Mouse (Mus musculus): ENCODE data around the gene Nono. TPM values are rescaled to one million over a fixed set of nuclear protein-coding genes. Genes with fewer than 3 reads are reported as not detected.
A peak's percentile ranks its signal among the peaks of the same experiment; 100 is the strongest.

Nono gene
- polyA plus RNA-seq, 1 experiment from 2014 or later = 117 TPM

DNA sequence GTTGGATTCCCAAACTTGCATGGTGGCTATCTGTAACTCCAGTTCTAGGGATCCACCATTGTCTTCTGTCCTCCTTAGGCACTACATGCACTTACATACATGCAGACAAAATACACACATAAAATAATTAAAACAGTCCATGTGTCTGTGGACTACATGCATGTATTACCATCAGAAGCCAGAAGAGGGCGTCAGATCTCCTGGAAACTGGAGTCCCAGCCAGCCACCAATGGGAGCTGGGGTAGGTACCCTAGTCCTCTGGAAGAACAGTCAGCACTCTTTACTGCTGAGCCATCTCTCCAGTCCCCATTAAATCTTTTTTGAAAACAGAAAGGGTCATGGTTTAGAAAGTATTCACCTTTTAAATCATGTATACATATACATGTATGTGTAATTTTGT is 1.3 kb upstream of the Nono start:
- Histone ChIP-seq H3K27ac (ENCODE audit: low read length) (no peak overlapping the region), H3K27me3 (replicated peaks; ENCODE audit: insufficient read depth, low read length) (no peaks in the 10 kb centered on the region), H3K4me2 (replicated peaks; ENCODE audit: low read depth, low read length) (no peak overlapping the region), H3K9ac (replicated peaks; ENCODE audit: low read depth) (no peak overlapping the region), H3K4me1 (ENCODE audit: insufficient read depth, low read depth, low read length) (no peaks in the 10 kb centered on the region), H3K36me3 (ENCODE audit: insufficient read depth, low read length) (no peaks in the 10 kb centered on the region), H3K9me3 (ENCODE audit: low read length) (no peaks in the 10 kb centered on the region), H3K4me3 (ENCODE audit: low read depth, low read length) (no peak overlapping the region)
- 0% methylated on average over 1 of the region's 1 CpGs for WGBS
- ATAC-seq (no peak), DNase-seq (ENCODE audit: low spot score) (no peak)
- TF ChIP-seq EP300 (IDR thresholded peaks at IDR 0.05) (no peak), CTCF (IDR thresholded peaks at IDR 0.05) (peak; percentile 52)

DNA sequence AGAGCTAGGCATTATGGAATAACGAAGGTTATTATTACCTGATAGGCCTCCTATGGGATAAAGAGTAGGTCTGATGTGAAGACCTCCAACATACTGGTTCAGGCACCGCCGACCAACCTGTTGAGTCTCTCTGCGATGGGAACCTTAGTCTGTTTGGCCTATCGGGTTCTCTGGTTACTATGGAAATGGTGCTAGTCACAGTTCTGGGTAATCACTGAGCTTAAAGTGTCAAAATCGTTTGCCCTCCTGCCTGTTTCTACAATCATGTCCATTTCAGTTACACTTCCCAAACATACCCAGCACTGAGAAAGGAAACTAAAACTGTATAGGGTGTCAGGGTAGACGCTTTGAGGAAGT is 355 bp upstream of the Nono start:
- H3K4me3 ChIP-seq (ENCODE audit: low read depth, low read length) = peak overlapping the region; percentile 61
- no peak for TF ChIP-seq CTCF (IDR thresholded peaks at IDR 0.05)
- no peak for TF ChIP-seq EP300 (IDR thresholded peaks at IDR 0.05)
- peak overlapping the region; percentile 94 for H3K27ac ChIP-seq (ENCODE audit: low read length)
- no peak for DNase-seq (ENCODE audit: low spot score)
- no peak overlapping the region for H3K9ac ChIP-seq (replicated peaks; ENCODE audit: low read depth)
- no peak for ATAC-seq
- peak overlapping the region; percentile 40 for H3K4me2 ChIP-seq (replicated peaks; ENCODE audit: low read depth, low read length)
- no peaks in the 10 kb centered on the region for H3K27me3 ChIP-seq (replicated peaks; ENCODE audit: insufficient read depth, low read length)
- H3K9me3 ChIP-seq (ENCODE audit: low read length) = no peaks in the 10 kb centered on the region
- no peaks in the 10 kb centered on the region for H3K36me3 ChIP-seq (ENCODE audit: insufficient read depth, low read length)
- H3K4me1 ChIP-seq (ENCODE audit: insufficient read depth, low read depth, low read length) = no peaks in the 10 kb centered on the region
- 22% methylated on average over 7 of the region's 7 CpGs for WGBS

DNA sequence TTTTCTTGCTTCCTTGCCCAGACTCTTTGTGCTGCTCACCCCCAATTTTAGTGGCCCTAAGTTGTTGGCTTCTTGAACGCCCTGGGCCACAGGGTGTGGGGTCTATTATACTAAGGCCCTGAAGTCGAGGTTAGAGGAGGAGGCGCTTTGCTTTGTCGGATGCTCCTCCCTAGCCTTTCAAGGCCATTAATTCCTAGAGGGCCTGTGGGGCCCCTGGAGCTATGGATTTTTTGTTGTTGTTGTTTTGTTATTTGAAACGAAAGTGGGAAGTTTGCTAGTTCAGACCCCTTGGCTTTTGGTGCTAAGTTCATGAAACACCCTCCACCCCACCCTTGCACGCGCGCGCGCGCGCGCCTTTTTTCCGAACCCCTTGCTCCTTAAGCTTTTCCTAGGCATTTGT is 858 bp downstream of the Nono start:
- no peak for TF ChIP-seq EP300 (IDR thresholded peaks at IDR 0.05)
- TF ChIP-seq CTCF (IDR thresholded peaks at IDR 0.05) = no peak
- DNase-seq (ENCODE audit: low spot score) (peak; percentile 49), ATAC-seq (peak; percentile 34)
- Histone ChIP-seq H3K27me3 (replicated peaks; ENCODE audit: insufficient read depth, low read length) (no peaks in the 10 kb centered on the region), H3K4me1 (ENCODE audit: insufficient read depth, low read depth, low read length) (no peaks in the 10 kb centered on the region), H3K36me3 (ENCODE audit: insufficient read depth, low read length) (no peaks in the 10 kb centered on the region), H3K4me3 (ENCODE audit: low read depth, low read length) (peak overlapping the region; percentile 61), H3K4me2 (replicated peaks; ENCODE audit: low read depth, low read length) (peak overlapping the region; percentile 55), H3K27ac (ENCODE audit: low read length) (peak overlapping the region; percentile 91), H3K9me3 (ENCODE audit: low read length) (no peaks in the 10 kb centered on the region), H3K9ac (replicated peaks; ENCODE audit: low read depth) (peak overlapping the region; percentile 78)
- WGBS = 11% methylated on average over 13 of the region's 14 CpGs

DNA sequence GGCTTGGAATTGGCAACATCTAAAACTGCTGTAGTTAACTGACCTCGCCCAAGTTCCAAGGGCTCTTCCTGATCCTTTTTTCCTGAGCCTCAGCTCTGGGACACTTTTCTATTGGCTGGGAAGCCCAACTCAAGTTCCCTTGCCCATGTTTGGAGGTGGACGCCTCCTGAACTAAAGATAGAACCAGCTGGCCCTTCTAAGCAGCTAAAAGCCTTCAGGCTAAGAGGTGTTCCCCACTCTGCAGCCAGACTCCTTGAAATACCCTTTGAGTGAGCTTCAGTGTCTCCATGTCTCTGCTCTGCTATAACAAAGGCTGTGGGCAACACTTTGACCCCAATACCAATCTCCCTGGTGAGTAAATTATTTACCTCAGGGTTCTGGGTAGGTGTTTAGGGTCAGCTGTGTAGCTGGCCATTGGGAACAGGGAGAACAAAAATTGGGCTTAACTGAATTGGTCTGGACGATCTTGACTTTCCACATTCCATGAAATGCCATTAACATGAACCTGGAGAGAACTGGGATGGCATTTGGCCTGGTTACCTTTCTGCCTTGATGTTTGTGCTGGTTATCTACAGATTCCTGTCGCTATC is 19.9 kb downstream of the Nono start, which contains the start of gene Itgb1bp2:
Itgb1bp2 (plus strand) TSS at position 203 of the 590 bp plus-strand sequence.
- no peaks in the 10 kb centered on the region for H3K27me3 ChIP-seq (replicated peaks; ENCODE audit: insufficient read depth, low read length)
- no peaks in the 10 kb centered on the region for H3K36me3 ChIP-seq (ENCODE audit: insufficient read depth, low read length)
- 52% methylated on average over 4 of the region's 4 CpGs for WGBS
- ATAC-seq (peak; percentile 26; the same call in 1 of the 2 replicates), DNase-seq (ENCODE audit: low spot score) (peak; percentile 5)
- H3K9ac ChIP-seq (replicated peaks; ENCODE audit: low read depth) = no peak within 1 kb of the TSS
- H3K4me3 ChIP-seq (ENCODE audit: low read depth, low read length) = no peak within 1 kb of the TSS
- H3K9me3 ChIP-seq (ENCODE audit: low read length) = no peaks in the 10 kb centered on the region
- no peak within 1 kb of the TSS for H3K27ac ChIP-seq (ENCODE audit: low read length)
- H3K4me2 ChIP-seq (replicated peaks; ENCODE audit: low read depth, low read length) = no peak within 1 kb of the TSS
- no peaks in the 10 kb centered on the region for H3K4me1 ChIP-seq (ENCODE audit: insufficient read depth, low read depth, low read length)
- TF ChIP-seq EP300 (IDR thresholded peaks at IDR 0.05) (no peak), CTCF (IDR thresholded peaks at IDR 0.05) (no peak)

DNA sequence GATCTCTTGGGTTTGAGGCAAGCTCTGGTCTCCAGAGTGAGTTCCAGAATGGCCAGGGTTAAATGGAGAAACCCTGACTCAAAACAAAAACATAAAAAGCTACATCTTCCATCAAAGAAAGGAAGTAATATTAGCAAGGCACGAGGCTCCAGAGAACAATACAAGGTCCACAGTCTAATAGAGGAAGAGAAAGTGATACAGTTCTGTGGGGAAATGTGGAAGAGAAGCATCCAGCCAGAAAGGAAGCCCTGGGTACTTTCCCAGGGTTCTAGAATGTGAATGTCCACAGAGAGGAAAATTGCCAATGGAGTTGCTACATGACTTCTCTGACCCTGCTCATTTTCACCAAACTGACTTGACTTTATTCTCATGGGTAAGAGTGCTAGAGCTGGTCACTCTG is 22.0 kb downstream of the Nono start:
- TF ChIP-seq EP300 (IDR thresholded peaks at IDR 0.05) (no peak), CTCF (IDR thresholded peaks at IDR 0.05) (no peak)

DNA sequence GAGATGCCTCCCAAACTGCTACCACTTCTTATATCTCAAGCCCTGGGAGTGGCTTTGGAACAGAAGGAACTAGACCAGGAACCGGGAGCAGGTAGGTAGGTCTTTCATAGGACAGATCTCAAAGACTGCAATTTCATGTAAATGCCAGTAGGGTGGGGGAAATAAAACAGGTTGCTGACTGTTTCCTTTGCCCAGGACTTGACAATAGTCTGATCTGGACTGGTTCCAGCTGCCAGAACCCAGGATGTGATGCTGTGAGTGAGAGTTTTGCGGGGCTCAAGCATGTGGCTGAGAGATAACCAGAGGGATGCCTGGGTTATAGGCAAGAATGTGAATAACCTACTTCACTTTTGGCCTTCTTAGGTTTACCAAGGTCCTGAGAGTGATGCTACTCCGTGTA is 22.5 kb downstream of the Nono start:
- no peaks in the 10 kb centered on the region for H3K36me3 ChIP-seq (ENCODE audit: insufficient read depth, low read length)
- no peaks in the 10 kb centered on the region for H3K9me3 ChIP-seq (ENCODE audit: low read length)
- TF ChIP-seq CTCF (IDR thresholded peaks at IDR 0.05) = no peak
- TF ChIP-seq EP300 (IDR thresholded peaks at IDR 0.05) = no peak
- no peak overlapping the region for H3K27ac ChIP-seq (ENCODE audit: low read length)
- H3K9ac ChIP-seq (replicated peaks; ENCODE audit: low read depth) = no peak overlapping the region
- H3K4me3 ChIP-seq (ENCODE audit: low read depth, low read length) = no peak overlapping the region
- WGBS = 78% methylated on average over 3 of the region's 3 CpGs
- H3K4me1 ChIP-seq (ENCODE audit: insufficient read depth, low read depth, low read length) = no peaks in the 10 kb centered on the region
- ATAC-seq = no peak
- H3K27me3 ChIP-seq (replicated peaks; ENCODE audit: insufficient read depth, low read length) = no peaks in the 10 kb centered on the region
- DNase-seq (ENCODE audit: low spot score) = peak; percentile 5
- no peak overlapping the region for H3K4me2 ChIP-seq (replicated peaks; ENCODE audit: low read depth, low read length)

More for the DNA sequence above, 22.0 kb downstream of the Nono start:
- H3K27ac ChIP-seq (ENCODE audit: low read length) = no peak overlapping the region
- H3K4me2 ChIP-seq (replicated peaks; ENCODE audit: low read depth, low read length) = no peak overlapping the region
- H3K9ac ChIP-seq (replicated peaks; ENCODE audit: low read depth) = no peak overlapping the region
- ATAC-seq (no peak), DNase-seq (ENCODE audit: low spot score) (no peak)
- H3K27me3 ChIP-seq (replicated peaks; ENCODE audit: insufficient read depth, low read length) = no peaks in the 10 kb centered on the region
- no peak overlapping the region for H3K4me3 ChIP-seq (ENCODE audit: low read depth, low read length)
- no peaks in the 10 kb centered on the region for H3K4me1 ChIP-seq (ENCODE audit: insufficient read depth, low read depth, low read length)
- H3K36me3 ChIP-seq (ENCODE audit: insufficient read depth, low read length) = no peaks in the 10 kb centered on the region
- WGBS = 36% methylated on average over 1 of the region's 1 CpGs
- no peaks in the 10 kb centered on the region for H3K9me3 ChIP-seq (ENCODE audit: low read length)

DNA sequence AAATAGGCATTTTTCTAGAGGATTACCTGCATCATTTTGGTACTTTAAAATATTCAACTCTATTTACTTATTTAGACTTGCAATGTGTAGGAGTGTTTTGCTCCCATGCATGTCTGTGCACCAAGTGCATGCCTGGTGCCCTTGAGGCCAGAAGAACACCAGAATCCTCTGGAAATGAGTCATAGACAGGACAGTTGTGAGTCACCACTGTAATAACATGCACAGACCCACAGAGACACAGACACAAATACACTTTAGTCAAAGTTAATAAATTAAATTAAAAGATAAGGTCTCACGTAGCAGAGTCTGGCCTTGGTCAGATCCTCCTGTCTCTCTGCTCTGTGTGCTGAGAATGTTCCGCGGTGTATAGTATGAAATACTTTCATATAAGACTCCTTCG is 43.1 kb downstream of the Nono start:
- WGBS = 91% methylated on average over 4 of the region's 4 CpGs
- H3K27ac ChIP-seq (ENCODE audit: low read length) = no peak overlapping the region
- no peak overlapping the region for H3K4me2 ChIP-seq (replicated peaks; ENCODE audit: low read depth, low read length)
- no peaks in the 10 kb centered on the region for H3K4me1 ChIP-seq (ENCODE audit: insufficient read depth, low read depth, low read length)
- no peak overlapping the region for H3K9ac ChIP-seq (replicated peaks; ENCODE audit: low read depth)
- ATAC-seq = no peak
- no peak for TF ChIP-seq CTCF (IDR thresholded peaks at IDR 0.05)
- no peak for TF ChIP-seq EP300 (IDR thresholded peaks at IDR 0.05)
- H3K4me3 ChIP-seq (ENCODE audit: low read depth, low read length) = no peak overlapping the region
- H3K9me3 ChIP-seq (ENCODE audit: low read length) = no peaks in the 10 kb centered on the region
- no peaks in the 10 kb centered on the region for H3K27me3 ChIP-seq (replicated peaks; ENCODE audit: insufficient read depth, low read length)
- no peak for DNase-seq (ENCODE audit: low spot score)
- H3K36me3 ChIP-seq (ENCODE audit: insufficient read depth, low read length) = no peaks in the 10 kb centered on the region

Measured in lung, postnatal 0 days (tissue).